Mouse (Mus musculus): ENCODE measurements around the gene Mmp2. TPM values are rescaled to one million over a fixed set of nuclear protein-coding genes. Genes with fewer than 3 reads are reported as not detected.

Gene Mmp2
- total RNA-seq, 2 experiments from 2014 or later, result 202 to 254 TPM

DNA sequence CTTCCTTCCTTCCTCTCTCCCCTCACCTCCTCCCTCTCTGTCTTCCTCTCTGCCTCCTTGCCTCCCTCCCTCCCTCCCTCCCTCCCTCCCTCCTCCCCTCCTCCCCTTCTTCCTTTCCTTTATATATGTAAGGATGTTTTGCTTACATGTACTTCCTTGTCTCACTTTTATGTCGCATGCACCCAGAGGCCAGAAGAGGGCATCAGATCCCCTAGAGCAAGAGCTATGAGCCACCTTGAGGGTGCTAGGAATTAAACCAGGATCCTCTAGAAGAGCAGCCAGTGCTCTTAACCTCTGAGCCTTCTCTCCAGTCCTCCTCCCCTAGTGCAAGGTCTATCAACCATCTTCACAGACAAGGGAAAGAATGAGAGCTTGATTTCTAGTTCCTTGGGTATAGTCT, 69.0 kb downstream of the Mmp2 start:
- DNase-seq, result no peak

DNA sequence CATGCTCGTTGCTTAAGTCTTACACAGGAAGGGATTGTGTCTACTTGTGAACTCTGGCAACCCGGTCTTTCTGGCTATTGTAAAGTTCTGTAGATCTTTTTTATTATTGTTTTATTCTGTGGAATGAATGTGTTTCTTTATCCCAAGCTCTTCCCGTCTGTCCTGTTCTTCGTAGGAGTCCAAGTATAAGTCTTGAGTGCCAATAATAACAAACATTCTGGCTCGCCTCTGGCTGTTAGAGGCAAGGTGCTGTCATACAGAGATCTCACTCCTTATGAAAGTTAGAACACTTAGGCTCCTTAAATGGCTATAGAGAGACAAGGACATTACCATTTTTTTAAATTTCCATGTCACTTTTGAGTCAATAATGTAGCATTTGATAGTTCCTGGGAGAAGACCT, 69.5 kb downstream of the Mmp2 start:
- DNase-seq, result no peak

DNA sequence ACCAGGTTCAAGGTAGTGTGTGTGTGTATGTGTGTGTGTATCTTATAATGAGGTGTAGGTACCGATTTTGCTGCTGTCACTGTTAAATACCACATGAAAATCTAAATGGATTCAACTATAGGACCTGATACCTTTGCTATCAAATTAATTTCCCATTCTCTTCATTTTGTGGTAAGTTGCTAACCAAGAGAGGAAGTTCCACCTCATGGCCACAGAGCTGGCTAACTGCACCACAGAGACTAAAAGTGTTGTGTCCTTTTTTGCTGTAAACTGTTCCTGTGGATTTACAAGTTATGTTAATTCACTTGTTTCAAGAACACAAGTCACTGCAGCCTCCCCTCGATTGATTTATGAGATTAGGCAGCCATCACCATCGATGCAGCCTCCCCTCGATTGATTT, 70.7 kb downstream of the Mmp2 start:
- no peak for DNase-seq

DNA sequence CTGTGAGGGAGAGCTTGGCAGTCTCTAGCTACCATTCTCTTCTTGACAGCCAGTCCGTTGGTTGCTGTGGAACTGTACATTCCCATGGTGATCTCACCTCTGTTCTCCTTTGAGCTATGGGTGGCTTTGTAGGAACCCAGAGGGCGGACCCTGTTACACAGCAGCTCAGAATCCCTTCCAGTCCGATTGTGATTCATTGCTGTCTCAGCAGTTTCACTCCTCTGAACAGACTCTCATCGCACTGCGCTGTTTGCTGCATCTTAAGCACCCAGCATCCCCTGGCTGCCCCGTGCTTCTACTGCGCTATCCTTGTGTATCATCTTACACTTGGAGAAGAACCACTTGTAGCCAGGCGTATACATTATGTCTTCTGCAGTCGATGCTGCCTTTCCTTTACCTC, 72.5 kb downstream of the Mmp2 start:
- no peak for DNase-seq

DNA sequence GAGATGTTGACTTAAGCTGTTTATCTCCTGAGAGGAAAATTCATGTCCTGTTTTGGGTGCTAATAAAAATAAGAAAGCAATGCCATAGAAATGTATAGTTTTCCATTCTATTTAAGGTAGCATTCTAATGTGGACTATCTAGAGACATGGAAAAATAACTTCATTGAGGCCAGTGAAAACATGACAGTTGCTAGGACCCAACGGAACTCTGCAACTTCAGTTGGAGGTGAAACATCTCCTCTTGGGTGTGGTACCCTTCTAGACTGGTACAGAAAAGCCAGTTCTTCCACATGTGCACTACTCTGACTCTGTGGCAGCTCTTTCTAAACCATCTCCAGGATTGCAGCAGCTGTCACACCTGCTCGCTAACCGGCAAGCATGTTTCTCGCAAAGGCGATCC, 74.0 kb downstream of the Mmp2 start, which contains the start of gene Capns2:
Capns2 (plus strand) TSS at position 301 of the 400 bp plus-strand sequence.
- no peak for DNase-seq

DNA sequence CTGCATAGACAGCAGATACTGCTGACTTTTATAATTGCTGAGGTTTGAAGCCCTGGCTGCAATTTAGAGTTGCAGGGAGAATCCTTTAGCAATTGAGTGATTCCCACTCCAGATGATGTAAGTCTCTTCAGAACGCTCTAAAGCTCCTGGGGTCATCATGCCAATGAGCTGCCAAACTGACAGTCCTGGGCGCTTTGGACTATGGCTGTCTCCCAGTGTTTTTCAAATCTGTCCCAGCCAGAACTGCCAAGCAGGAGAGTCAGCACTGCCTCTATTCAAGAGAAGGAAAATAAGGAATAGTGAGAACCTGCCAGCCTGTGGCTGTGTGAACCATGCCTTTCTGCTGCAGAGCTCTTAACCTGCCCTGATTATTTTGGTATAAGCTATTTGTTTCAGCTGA, 75.9 kb downstream of the Mmp2 start:
- no peak for DNase-seq

Other genes with a start within 250 kb of the Mmp2 start
- gene Irx6, start 153.0 kb upstream of the Mmp2 start, total RNA-seq (2021), result under 1 TPM in 1 of 2 experiments, not detected in 1; 0.07 TPM
- 1 to 10 TPM; 1.4 to 2.0 TPM for gene Lpcat2, start 28.0 kb downstream of the Mmp2 start, total RNA-seq (2021)
- under 1 TPM in 1 of 2 experiments, not detected in 1; 0.45 TPM for gene Capns2, start 74.1 kb downstream of the Mmp2 start, total RNA-seq (2021)
- gene Slc6a2, start 132.8 kb downstream of the Mmp2 start, total RNA-seq (2021), result under 1 TPM; 0.47 to 0.70 TPM
- not detected for gene Ces1a, start 220.9 kb downstream of the Mmp2 start, total RNA-seq (2021)